Mouse (Mus musculus) gastrocnemius, postnatal 14 days (tissue): ENCODE data around the gene Hist1h4j. TPM values are rescaled to one million over a fixed set of nuclear protein-coding genes. Genes with fewer than 3 reads are reported as not detected.
"Not testable (repeated sequence)": the region's sequence is repeated elsewhere in the genome, so short reads cannot be mapped to it uniquely, and the experiment has no call there.

Experiments
- DNase-seq: peaks from one replicate; pipeline ENCODE4 v3.0.0; 2021; ENCODE audit warnings: mixed read lengths
- intact Hi-C: fragments of 180-260 bp; cut with DNase I; formaldehyde crosslinking; loops from one replicate; pipeline ENCODE4 v1.15.1; 2025; ENCODE audit warnings: low total_unique reads
- long read RNA-seq, 2 experiments: library from polyadenylated mRNA; stranded (forward); transcript quantifications; one replicate each; pipeline ENCODE4 v2.0.0; 2021
- total RNA-seq, 2 experiments: library from RNA; stranded (reverse); gene quantifications; 2 replicates each; pipeline ENCODE4 v1.2.3; 2021

Gene Hist1h4j
- 10 to 100 TPM; 15.5 to 16.2 TPM for total RNA-seq
- long read RNA-seq, experiment 1: 0 reads
- long read RNA-seq, experiment 2: 0 reads

GRCm38 (mm10) chr13:21734906-21735767 is at the start of gene Hist1h4j:
Hist1h4j (plus strand) TSS chr13:21735064.
- intact Hi-C loops: not testable (repeated sequence)
- DNase-seq: peak; percentile 52

GRCm38 (mm10) chr13:21697811-21698210 is 37.1 kb upstream of the Hist1h4j start, which contains the start of gene Olfr1359:
Olfr1359 (plus strand) TSS chr13:21698111.
- DNase-seq: no peak
- intact Hi-C loops: no loop called here

GRCm38 (mm10) chr13:21706669-21707068 is 28.2 kb upstream of the Hist1h4j start:
- intact Hi-C loops: no loop called here
- no peak for DNase-seq

DNA sequence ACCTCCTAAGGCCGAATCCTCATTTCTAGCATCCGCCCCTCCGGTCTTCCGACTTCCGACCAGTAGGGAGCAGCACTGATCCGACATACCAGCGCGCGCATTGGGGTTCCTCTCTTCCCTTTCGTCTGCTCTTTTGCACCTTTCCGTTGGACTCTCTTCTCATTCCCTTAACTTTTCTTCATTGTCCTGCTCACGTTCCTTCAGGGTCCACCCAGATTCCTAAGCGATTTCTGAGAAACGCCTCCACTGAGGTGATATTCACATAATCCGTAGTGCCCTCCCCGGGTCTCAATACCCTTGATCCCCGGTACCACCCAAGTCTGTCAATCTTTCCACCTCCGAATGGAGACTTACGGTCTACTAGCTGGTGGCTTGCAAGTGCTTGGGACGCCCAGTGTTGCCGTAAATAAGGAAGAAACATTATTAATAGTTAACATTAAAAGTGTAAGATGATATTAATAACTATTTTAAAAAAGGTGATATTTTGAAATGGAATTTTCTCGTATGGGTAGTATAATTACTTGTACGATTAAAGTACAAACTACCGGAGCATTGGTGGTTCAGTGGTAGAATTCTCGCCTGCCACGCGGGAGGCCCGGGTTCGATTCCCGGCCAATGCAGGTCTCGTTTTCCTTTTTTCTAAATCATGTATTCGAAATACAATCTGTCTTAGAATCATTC is 24.7 kb upstream of the Hist1h4j start:
- DNase-seq: peak; percentile 85
- intact Hi-C loops: no loop called here

DNA sequence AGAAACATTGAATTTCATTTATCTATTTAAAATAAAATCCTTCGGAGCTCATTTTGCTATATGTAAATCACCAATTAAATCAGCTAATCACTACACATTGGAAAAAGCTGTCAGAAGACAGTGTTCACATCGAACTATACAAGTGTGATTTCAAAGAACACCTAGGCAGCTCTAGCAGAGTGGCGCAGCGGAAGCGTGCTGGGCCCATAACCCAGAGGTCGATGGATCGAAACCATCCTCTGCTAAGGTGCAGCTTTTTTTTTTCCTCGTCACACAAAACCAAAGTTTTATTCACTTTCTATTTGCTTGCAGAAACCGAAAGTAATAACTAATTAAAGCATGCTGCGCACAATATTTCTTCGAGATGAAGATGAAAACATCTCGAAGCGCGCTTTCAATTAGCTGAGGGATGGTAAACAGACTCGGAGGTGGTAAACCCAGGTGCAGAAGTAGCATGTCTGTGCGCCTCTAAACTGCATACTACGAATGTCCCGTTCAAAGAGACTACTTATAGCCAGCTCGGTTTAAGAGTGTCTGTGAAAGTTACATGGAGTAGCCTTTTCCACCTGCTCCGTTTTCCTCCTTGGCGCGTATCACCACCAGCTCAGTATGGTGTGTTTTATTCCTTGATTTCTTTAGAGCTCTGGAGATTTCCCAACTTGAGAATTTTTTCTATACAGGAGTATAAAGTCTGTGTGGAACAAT is 23.9 kb upstream of the Hist1h4j start:
- peak; percentile 35 for DNase-seq
- intact Hi-C loops: no loop called here

DNA sequence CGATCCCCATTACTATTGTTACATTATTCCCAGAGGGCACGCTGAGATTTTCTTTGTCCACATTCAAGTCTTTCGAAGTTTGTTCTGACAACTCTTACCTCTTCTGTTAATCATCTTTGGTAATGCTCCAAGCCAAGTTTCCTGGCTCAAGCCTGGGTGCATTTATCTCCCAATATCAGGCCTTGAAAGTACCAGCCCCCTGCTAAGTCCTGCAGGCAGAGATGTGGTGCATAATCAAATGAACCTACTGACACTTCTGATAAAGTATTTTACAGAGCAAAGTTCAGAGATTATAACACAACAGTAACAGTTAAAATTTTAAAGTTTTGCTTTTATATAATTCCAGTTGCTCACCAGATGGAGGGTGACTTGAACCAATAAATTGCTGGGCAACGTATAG is 23.2 kb upstream of the Hist1h4j start:
- DNase-seq: no peak
- intact Hi-C loops: no loop called here

DNA sequence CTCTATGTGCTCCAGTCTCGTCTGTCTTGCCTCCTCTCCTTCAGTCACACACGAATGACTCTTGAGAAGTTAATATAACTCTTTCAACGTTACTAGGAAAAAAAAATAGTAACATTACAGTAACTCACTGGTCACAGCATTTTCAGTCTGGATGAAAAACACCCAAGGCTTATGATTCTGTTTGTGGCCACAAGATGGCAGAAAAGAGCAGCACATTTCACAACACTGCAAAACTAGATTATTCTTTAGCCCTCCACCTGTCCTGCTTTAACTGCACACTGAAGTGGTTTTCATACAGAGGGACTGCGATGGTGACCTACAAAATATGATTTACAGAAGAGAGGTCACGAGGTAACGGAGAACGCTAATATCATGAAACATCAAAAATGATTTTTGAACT is 20.1 kb upstream of the Hist1h4j start:
- DNase-seq: peak; percentile 21
- intact Hi-C loops: no loop called here

GRCm38 (mm10) chr13:21715131-21715863 is 19.6 kb upstream of the Hist1h4j start:
- intact Hi-C loops: no loop called here
- DNase-seq: no peak

GRCm38 (mm10) chr13:21715864-21716539 is 18.9 kb upstream of the Hist1h4j start, which contains the start of the genes Hist1h2bl and Hist1h2ai:
Hist1h2bl (minus strand) TSS chr13:21716143.
Hist1h2ai (plus strand) TSS chr13:21716422.
- intact Hi-C loops: not testable (repeated sequence)
- peak; percentile 46 for DNase-seq

GRCm38 (mm10) chr13:21716540-21717391 is 18.1 kb upstream of the Hist1h4j start:
- DNase-seq, intact Hi-C loops: not testable (repeated sequence)

GRCm38 (mm10) chr13:21717397-21718357 is 17.2 kb upstream of the Hist1h4j start, which contains the start of gene Hist1h3h:
Hist1h3h (plus strand) TSS chr13:21717659.
- peak; percentile 38 for DNase-seq
- intact Hi-C loops: not testable (repeated sequence)

DNA sequence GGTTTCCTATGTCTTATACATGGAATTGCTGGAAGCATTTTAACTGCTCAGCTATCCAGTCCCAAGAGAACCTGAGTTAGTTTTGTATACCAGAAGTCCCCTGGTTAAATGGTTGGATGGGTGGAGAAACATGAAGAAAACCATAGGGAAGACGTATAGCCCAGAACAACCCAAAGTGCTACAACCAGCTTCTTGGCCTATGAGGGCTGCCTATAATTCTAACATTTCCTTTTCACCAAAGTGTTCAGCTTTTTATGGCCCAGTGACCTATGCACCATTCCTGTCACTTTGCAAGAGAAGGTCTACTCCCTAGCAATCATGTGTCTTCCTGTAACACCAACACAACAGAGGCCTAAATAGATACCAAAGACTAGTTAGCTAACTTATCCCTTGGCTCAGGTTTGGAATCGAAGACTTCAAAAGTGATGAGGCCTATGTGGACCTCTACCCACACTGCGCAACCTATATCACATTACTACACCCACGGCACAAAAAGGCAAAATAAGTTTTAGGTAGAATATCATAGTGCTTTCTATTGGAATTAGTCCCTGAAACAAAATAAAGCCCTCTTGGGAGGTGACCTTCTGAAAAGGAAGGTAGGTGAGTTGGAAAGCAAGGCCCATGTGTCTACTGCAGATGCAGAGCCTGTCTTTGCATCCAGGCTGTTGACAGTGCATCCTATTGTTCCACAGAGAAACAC is 16.3 kb upstream of the Hist1h4j start:
- intact Hi-C loops: no loop called here
- DNase-seq: no peak

GRCm38 (mm10) chr13:21721107-21721756 is 13.6 kb upstream of the Hist1h4j start:
- DNase-seq, intact Hi-C loops: not testable (repeated sequence)

DNA sequence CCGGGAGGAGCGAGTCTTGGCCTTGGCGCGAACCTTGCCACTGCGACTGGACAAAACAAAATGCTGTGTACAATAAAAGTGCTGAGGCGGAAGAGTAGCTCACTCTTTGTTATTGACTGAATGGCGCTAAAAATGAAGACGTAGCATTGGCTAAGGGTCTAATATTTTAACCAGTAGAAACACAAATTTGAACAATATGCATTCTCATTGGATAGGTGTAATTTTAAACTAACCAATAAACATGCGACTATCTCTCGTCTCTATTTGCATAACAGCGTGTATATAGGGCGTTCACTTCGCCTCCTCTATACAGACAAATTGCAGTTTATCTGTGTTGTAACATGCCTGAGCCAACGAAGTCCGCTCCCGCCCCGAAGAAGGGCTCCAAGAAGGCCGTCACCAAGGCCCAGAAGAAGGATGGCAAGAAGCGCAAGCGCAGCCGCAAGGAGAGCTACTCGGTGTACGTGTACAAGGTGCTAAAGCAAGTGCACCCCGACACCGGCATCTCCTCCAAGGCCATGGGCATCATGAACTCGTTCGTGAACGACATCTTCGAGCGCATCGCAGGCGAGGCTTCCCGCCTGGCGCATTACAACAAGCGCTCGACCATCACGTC is 13.0 kb upstream of the Hist1h4j start, which contains the start of gene Hist1h2bm:
Hist1h2bm (plus strand) TSS at position 288 of the 616 bp plus-strand sequence.
- intact Hi-C loops: not testable (repeated sequence)
- DNase-seq: peak; percentile 21

DNA sequence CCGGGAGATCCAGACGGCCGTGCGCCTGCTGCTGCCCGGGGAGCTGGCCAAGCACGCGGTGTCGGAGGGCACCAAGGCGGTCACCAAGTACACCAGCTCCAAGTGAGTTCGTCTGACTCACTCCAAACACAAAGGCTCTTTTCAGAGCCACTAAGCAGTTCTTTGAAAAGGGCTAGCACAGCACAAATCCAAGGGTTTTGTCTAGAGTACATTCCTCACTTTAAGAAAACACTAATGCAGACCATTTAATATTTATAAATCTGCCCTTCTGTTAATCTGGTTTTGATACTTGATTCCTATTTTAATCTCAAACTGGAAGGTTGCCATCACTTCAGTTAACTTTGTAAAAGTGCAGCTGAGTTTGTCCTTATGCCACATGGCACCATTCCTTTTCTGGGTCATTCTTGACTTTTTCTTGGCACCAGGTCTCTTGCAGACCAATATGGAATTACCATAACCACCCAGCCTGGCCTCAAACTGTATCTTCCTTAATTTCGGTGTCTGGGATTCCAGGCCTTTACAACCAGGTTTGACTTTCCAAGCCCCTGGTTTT is 12.4 kb upstream of the Hist1h4j start:
- intact Hi-C loops: no loop called here

More for the DNA sequence above, 12.4 kb upstream of the Hist1h4j start:
- no peak for DNase-seq
